Mouse (Mus musculus) C2C12 (cell line): ENCODE measurements around the gene Ncapd2. TPM values are rescaled to one million over a fixed set of nuclear protein-coding genes. Genes with fewer than 3 reads are reported as not detected.

ENCODE experiments used
- H3K27me3 ChIP-seq: one replicate; pipeline ENCODE4 v1.6.1; 2011; ENCODE audit not compliant: control insufficient read depth, insufficient read depth, insufficient read length
- H3K36me3 ChIP-seq: one replicate; pipeline ENCODE4 v1.6.1; 2011; ENCODE audit not compliant: control insufficient read depth, insufficient read depth
- H3K4me3 ChIP-seq: one replicate; pipeline ENCODE4 v1.5.1; 2011; ENCODE audit warnings: mild to moderate bottlenecking, control low read depth; ENCODE audit not compliant: poor library complexity, insufficient read depth, severe bottlenecking
- H3K79me2 ChIP-seq: one replicate; pipeline ENCODE4 v1.6.1; 2011; ENCODE audit not compliant: control insufficient read depth, insufficient read depth
- H3K79me3 ChIP-seq: one replicate; pipeline ENCODE4 v1.6.1; 2011; ENCODE audit warnings: low read depth, control low read depth
- H3ac ChIP-seq: one replicate; pipeline ENCODE3; 2011; ENCODE audit warnings: low read depth; ENCODE audit not compliant: control insufficient read depth, insufficient read length
- CEBPB ChIP-seq: IDR thresholded peaks from one replicate; pipeline ENCODE4 v1.6.1; 2011; ENCODE audit warnings: low read depth, mild to moderate bottlenecking, control low read depth, moderate library complexity
- CTCF ChIP-seq: IDR thresholded peaks from one replicate; pipeline ENCODE4 v1.5.1; 2011; ENCODE audit not compliant: control insufficient read depth, insufficient read depth, insufficient read length
- FOSL1 ChIP-seq: IDR thresholded peaks from one replicate; pipeline ENCODE4 v1.8.0; 2011; ENCODE audit warnings: mild to moderate bottlenecking, low read length; ENCODE audit not compliant: poor library complexity, insufficient read depth, severe bottlenecking
- MAX ChIP-seq: IDR thresholded peaks from one replicate; pipeline ENCODE4 v1.6.1; 2011; ENCODE audit warnings: mild to moderate bottlenecking, control low read depth
- MYOD1 ChIP-seq: IDR thresholded peaks from one replicate; pipeline ENCODE4 v1.6.1; 2011; ENCODE audit warnings: low read depth; ENCODE audit not compliant: control insufficient read depth, insufficient read length
- MYOG ChIP-seq: IDR thresholded peaks from one replicate; pipeline ENCODE4 v1.6.1; 2011; ENCODE audit not compliant: control insufficient read depth, insufficient read length; ENCODE audit errors: extremely low read depth
- USF1 ChIP-seq: IDR thresholded peaks from one replicate; pipeline ENCODE4 v1.6.1; 2011; ENCODE audit warnings: low read depth, mild to moderate bottlenecking, control low read depth, moderate library complexity
- polyA plus RNA-seq: library from polyadenylated mRNA; unstranded; fragments of >200 nt; fragmentation: generic; extraction: Trizol; gene quantifications from one replicate; pipeline ENCODE4 v1.2.1, GENCODE M21; 2012; ENCODE audit warnings: missing spikeins

The Ncapd2 gene
- polyA plus RNA-seq, 1 experiment: 78.7 TPM

DNA sequence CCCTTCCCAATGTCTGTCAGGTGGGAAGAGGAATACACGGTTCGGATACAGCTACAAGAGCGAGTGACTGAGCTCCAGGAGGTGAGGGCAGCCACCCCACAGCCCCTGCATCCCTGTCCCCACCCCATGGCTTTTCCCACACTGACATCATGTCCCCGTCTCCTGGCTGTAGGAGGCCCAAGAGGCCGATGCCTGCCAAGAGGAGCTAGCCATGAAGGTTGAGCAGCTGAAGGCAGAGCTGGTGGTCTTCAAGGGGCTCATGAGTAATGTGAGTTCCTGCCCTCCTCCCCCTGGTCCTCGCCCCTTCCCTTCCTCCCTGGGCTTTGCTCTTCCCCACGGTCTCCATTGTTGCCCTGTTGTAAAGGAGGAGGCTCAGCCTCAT is 41.9 kb downstream of the Ncapd2 start:
- TF ChIP-seq MAX (no peak), MYOG (no peak), FOSL1 (no peak), CTCF (no peak), USF1 (no peak), CEBPB (no peak), MYOD1 (no peak)
- no peak overlapping the region for H3K4me3 ChIP-seq
- H3K36me3 ChIP-seq: peaks cover 16% of the 10 kb centered on the region

GRCm38 (mm10) chr6:125148926-125149568 is 42.5 kb downstream of the Ncapd2 start:
- H3K79me3 ChIP-seq: peaks cover 10% of the 10 kb centered on the region
- H3ac ChIP-seq: peak overlapping the region; percentile 55
- H3K79me2 ChIP-seq: peaks cover 34% of the 10 kb centered on the region
- H3K27me3 ChIP-seq: no peaks in the 10 kb centered on the region
- H3K36me3 ChIP-seq: peaks cover 18% of the 10 kb centered on the region
- H3K4me3 ChIP-seq: peak overlapping the region; percentile 7
- TF ChIP-seq CEBPB (no peak), MYOD1 (peak; percentile 41)

More for the DNA sequence above, 41.9 kb downstream of the Ncapd2 start:
- Histone ChIP-seq H3ac (no peak overlapping the region), H3K79me3 (peaks cover 10% of the 10 kb centered on the region), H3K27me3 (no peaks in the 10 kb centered on the region), H3K79me2 (peaks cover 34% of the 10 kb centered on the region)

GRCm38 (mm10) chr6:125148251-125148925 is 43.1 kb downstream of the Ncapd2 start:
- peaks cover 34% of the 10 kb centered on the region for H3K79me2 ChIP-seq
- TF ChIP-seq FOSL1: no peak
- no peak for TF ChIP-seq MYOG
- TF ChIP-seq MYOD1: peak; percentile 54
- no peak for TF ChIP-seq USF1
- no peak for TF ChIP-seq MAX
- H3K4me3 ChIP-seq: no peak overlapping the region
- no peaks in the 10 kb centered on the region for H3K27me3 ChIP-seq
- H3K36me3 ChIP-seq: peaks cover 20% of the 10 kb centered on the region
- peaks cover 10% of the 10 kb centered on the region for H3K79me3 ChIP-seq
- H3ac ChIP-seq: peak overlapping the region; percentile 55

- TF ChIP-seq MYOD1 (peak; percentile 84), MYOG (no peak), CTCF (no peak), FOSL1 (no peak)
- Histone ChIP-seq H3K27me3 (no peaks in the 10 kb centered on the region), H3K4me3 (no peak overlapping the region), H3K79me3 (peaks cover 10% of the 10 kb centered on the region), H3K79me2 (peaks cover 34% of the 10 kb centered on the region), H3K36me3 (peaks cover 21% of the 10 kb centered on the region), H3ac (no peak overlapping the region)
Measured at GRCm38 (mm10) chr6:125147329-125147728, 44.2 kb downstream of the Ncapd2 start.

GRCm38 (mm10) chr6:125146797-125147196 is 44.7 kb downstream of the Ncapd2 start:
- TF ChIP-seq USF1 (no peak), CEBPB (no peak), CTCF (no peak), MYOD1 (no peak), MYOG (no peak), FOSL1 (no peak), MAX (no peak)
- H3K36me3 ChIP-seq: peaks cover 26% of the 10 kb centered on the region
- no peaks in the 10 kb centered on the region for H3K27me3 ChIP-seq
- H3K79me3 ChIP-seq: peaks cover 10% of the 10 kb centered on the region
- H3K79me2 ChIP-seq: peaks cover 34% of the 10 kb centered on the region
- peak overlapping the region; percentile 29 for H3ac ChIP-seq
- no peak overlapping the region for H3K4me3 ChIP-seq

GRCm38 (mm10) chr6:125146148-125146547 is 45.4 kb downstream of the Ncapd2 start:
- Histone ChIP-seq H3K79me3 (peaks cover 10% of the 10 kb centered on the region), H3K36me3 (peaks cover 29% of the 10 kb centered on the region), H3K79me2 (peaks cover 34% of the 10 kb centered on the region), H3K4me3 (peak overlapping the region; percentile 55), H3ac (peak overlapping the region; percentile 70), H3K27me3 (no peaks in the 10 kb centered on the region)
- TF ChIP-seq MAX (no peak), USF1 (no peak), CEBPB (no peak)
